Mouse (Mus musculus): Measurements from ENCODE around the gene Ascc2. TPM values are rescaled to one million over a fixed set of nuclear protein-coding genes. Genes with fewer than 3 reads are reported as not detected.
"Not testable (repeated sequence)": the region's sequence is repeated elsewhere in the genome, so short reads cannot be mapped to it uniquely, and the experiment has no call there.

The Ascc2 gene
- total RNA-seq, 2 experiments from 2014 or later, result 20.0 to 20.6 TPM

DNA sequence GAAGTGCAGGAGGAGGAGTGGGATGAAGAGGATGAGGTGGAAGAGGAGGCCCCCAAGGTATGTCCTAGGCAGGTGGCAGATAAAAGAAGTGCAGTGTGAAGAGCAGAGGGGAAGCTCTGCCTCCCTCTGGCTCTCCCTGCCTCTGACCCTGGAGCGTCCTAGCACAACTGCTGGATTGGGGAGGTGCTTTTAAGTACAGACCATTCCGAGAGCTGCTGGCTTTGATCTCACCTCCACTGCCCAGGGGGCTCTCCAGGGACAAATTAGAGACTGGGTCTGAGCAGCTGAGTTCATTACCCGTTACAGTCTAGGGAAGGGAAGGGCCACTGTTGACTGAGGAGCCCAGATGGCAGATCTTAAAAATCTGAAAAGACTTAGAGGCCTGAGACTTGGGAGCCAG is 42.6 kb downstream of the Ascc2 start:
- no peak for DNase-seq (ENCODE audit: low spot score in 2 of 2)

DNA sequence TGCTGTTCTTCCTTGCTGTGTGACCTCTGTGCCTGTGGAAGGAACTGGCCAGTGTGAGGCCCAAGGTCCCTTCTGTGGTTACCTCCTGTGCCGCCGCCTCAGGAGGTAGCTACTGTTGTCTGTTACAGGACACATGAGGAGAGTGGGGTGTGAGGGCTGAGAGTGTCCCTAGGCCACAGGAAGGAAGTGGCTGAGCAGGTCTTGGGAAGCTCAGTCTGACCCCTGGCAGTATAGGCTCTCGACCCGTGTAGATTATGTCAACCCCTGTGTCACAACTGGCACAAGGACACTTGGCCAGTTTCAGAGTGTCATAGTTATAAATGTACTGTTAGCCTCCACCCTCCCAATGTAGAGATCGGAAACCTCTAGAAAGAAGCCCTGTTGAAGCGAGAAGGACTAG is 46.0 kb downstream of the Ascc2 start:
- no peak for DNase-seq (ENCODE audit: low spot score in 2 of 2)

- DNase-seq (ENCODE audit: low spot score in 2 of 2), result no peak
Observed at GRCm38 (mm10) chr11:4684186-4684585, 46.6 kb downstream of the Ascc2 start.

GRCm38 (mm10) chr11:4685071-4685470 is 47.5 kb downstream of the Ascc2 start:
- no peak for DNase-seq (ENCODE audit: low spot score in 2 of 2)

DNA sequence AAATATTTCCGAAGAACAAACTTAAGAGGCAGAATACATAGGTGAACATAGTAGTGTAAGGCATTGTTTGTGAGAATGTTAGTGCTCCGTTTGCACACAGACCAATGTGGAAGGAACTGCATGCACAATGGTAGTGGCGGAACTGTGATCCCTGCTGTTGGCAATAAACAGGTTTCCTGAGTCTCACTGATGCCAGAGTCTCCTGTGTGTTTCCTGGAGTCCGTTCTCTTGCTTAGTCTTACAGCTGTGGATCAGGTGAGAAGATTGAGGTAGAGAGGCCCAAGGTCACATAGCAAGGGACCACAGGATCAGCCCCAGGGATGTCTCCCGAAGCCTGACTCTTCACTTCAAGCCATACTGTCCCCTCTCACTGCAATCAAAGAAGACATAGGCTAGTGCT is 48.0 kb downstream of the Ascc2 start:
- DNase-seq (ENCODE audit: low spot score in 2 of 2), result no peak

DNA sequence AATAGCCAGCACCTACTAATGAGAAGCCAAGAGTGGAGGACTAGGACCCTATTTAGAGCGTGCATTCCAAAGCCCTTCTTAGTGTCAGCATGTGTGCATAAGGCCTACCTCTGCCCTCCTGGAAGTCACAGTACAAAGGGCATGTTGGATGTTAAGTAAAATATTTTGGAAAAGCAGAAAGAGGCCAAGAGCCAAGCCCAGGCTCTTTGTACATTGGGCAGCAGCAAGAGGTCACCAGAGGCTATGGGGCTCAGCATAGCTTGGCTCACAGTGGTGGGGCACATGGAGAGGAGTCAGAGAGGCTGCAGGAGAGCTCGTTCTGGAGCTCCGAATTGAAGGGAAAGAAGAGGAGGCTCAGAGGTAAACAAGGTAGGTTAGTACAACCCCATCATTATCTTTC is 49.5 kb downstream of the Ascc2 start:
- no peak for DNase-seq (ENCODE audit: low spot score in 2 of 2)

- no peak for DNase-seq (ENCODE audit: low spot score in 2 of 2)
Observed at GRCm38 (mm10) chr11:4687874-4688273, 50.3 kb downstream of the Ascc2 start.

- no peak for DNase-seq (ENCODE audit: low spot score in 2 of 2)
Observed at GRCm38 (mm10) chr11:4688632-4689380, 51.3 kb downstream of the Ascc2 start.

GRCm38 (mm10) chr11:4690353-4690752 is 52.8 kb downstream of the Ascc2 start:
- no peak for DNase-seq (ENCODE audit: low spot score in 2 of 2)

GRCm38 (mm10) chr11:4691213-4691612 is 53.7 kb downstream of the Ascc2 start:
- peak in 1 of 2 experiments; percentile 43 for DNase-seq (ENCODE audit: low spot score in 2 of 2)

DNA sequence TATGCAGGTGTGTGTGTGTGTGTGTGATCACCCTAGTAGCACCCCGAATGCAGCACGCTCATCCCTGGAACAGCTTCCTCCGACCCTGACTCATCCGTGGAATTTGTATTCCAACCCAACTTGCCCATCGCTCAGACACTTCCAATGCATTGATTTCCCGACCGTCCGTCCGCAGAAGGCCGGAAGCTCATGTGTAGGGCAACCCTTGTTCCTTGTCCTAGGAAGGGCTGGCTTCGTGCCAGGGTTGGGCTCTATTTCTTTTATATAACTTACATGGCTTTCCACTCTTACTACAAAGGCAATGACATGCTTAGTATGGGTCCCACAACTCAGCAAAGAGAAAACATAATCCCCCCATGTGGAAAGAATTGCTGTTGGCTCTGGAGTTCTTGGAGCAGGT is 54.6 kb downstream of the Ascc2 start:
- DNase-seq (ENCODE audit: low spot score in 2 of 2), result no peak

DNA sequence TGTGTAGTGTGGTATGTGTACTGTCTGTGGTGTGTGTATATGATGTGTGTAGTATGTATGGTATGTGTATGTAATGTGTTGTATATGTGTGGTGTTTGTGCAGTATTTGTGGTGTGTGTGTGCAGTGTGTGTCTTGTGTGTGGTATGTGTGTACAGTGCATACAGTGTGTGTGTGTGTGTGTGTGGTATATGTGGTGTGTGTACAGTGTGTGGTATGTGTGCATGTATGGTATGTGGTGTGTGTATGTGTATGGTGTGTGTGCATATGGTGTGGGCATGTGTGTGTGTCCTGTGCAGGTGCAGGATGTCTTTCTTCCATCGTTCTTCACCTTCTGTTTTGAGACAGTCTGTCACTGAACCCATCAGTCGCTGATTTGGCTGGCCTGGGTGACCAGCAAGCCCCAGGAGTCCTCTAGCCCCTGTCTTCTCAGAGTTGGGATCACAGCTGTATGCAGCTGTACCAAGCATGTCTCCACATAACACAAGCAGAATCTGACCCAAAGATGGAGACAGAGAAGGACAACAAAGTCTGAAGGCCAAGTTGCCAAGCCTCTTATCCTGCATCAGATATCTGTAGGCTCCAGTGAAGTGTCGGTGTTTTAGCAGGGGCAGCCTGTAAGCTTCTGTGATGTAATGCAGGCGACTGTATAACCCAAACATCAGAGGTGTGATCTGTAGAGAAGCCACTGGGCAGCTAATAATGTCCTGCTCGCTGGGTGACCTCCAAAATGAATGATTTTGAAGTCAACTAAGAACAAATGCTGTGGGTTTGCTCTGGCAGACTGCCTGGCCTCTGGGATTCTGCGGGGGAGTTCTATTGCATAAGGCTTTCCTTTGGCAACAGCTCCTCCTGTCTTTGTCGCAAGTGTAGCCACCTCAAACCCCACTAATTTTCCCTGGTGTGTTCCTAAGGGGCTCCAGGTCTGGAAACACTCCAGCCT is 59.8 kb downstream of the Ascc2 start:
- DNase-seq (ENCODE audit: low spot score in 2 of 2), result peak in 1 of 2 experiments; percentile 59

DNA sequence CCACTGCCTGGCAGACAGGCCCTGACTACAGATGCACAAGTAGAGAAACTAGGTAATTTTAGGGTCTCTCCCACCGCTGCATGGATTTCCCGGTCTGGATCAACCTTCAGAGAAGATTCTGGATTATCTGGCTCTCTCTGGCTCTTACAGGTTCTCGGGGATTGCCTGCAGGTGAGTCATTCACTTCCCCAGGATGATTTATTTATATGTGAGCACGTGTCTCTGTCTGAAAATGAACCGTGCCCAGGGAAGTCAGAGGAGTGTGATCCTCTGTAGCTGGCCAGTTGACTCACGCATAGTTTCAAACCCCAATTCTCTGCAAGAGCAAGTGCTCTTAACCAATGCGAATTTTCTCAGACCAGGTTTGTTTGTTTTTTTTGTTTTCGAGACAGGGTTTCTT is 63.2 kb downstream of the Ascc2 start:
- DNase-seq (ENCODE audit: low spot score in 2 of 2), result no peak

GRCm38 (mm10) chr11:4703688-4704071 is 66.1 kb downstream of the Ascc2 start:
- DNase-seq (ENCODE audit: low spot score in 2 of 2), result no peak

GRCm38 (mm10) chr11:4704072-4704964 is 66.8 kb downstream of the Ascc2 start, which contains the start of the genes Uqcr10 and Zmat5:
TSS of gene Uqcr10 (minus strand) at chr11:4704342.
TSS of gene Zmat5 (plus strand) at chr11:4704678.
- DNase-seq (ENCODE audit: low spot score in 2 of 2), result peak; percentile 82 to 94

- DNase-seq (ENCODE audit: low spot score in 2 of 2), result no peak
Observed at GRCm38 (mm10) chr11:4705178-4705577, 67.6 kb downstream of the Ascc2 start.

GRCm38 (mm10) chr11:4710188-4710587 is 72.6 kb downstream of the Ascc2 start:
- DNase-seq (ENCODE audit: low spot score in 2 of 2), result not testable (repeated sequence)

- DNase-seq (ENCODE audit: low spot score in 2 of 2), result no peak
Observed at GRCm38 (mm10) chr11:4712822-4713221, 75.3 kb downstream of the Ascc2 start.

DNA sequence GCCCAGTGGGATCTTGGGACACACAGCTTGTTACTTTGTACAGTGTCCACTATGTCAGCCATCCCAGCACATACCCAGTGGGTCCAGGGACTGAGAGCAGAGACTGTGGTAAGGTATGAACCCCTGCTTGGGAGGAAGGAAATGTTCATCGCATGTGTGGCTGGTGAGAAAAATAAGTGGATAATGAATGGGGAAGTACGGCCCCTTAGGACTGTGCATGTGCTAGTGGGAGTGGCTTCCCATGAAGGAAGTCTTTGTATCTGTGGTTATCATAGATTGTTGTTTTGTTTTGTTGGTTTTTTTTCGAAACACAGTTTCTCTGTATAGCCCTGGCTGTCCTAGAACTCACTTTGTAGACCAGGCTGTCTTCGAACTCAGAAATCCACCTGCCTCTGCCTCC is 77.2 kb downstream of the Ascc2 start:
- DNase-seq (ENCODE audit: low spot score in 2 of 2), result no peak

DNA sequence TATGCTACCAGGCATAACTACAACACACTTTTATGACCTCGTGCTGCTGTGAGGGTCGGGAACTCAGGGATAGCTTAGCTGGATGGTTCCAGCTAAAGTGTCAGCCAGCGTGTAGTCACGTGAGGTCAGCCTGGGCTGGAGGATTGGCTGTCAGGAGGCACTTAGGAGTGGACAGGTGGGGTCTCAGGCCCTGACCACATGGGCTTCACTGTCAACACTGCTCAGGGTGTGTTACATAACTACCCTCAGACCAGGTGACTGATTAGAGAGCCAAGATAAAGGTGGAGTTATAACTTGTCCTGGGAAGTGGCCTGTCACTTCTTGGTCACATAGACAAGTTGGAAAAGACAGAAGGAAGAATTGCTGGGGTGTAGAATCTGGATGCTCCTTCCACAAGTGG is 78.0 kb downstream of the Ascc2 start:
- DNase-seq (ENCODE audit: low spot score in 2 of 2), result no peak
